Mouse (Mus musculus) small intestine, adult 2 months (tissue): ENCODE data around the gene Dcun1d3.

Experiments
- CTCF ChIP-seq: fragments of 200-500 bp; IDR thresholded peaks from 2 replicates; pipeline ENCODE4 v1.5.1; 2012; ENCODE audit warnings: low read depth, mild to moderate bottlenecking, control low read depth, inconsistent platforms, low read length, moderate library complexity, mixed read lengths; ENCODE audit not compliant: insufficient replicate concordance, insufficient read length; ENCODE audit errors: extremely low read depth
- POLR2A ChIP-seq: fragments of 200-500 bp; IDR thresholded peaks from 2 replicates; pipeline ENCODE4 v1.6.1; 2012; ENCODE audit warnings: low read depth, mild to moderate bottlenecking, control low read depth, inconsistent platforms, low read length, moderate library complexity

GRCm38 (mm10) chr7:119845541-119845940 lies 50.6 kb downstream of the Dcun1d3 start:
- TF ChIP-seq CTCF (no peak), POLR2A (no peak)
